In the genomic region with DNA sequence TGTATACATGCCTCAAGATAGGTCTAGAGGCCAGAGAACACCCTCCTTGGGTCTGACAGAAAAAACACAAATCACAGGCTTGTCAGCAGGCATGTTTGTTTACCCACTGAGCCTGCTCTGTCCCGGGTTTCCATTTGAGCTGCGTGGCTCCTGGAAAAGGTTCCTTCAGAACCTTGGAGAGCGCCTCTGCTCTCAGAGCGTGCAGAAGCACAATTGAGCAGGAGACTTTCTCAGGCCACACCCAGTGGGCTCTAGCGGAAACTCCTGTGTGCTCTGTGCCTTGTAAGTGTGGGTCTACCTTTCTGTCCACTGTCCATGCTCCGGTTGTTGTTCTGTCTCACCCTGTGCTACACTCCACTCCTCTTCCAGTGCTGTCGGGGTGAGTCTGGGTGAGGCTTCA, we compare ENCODE assay signal across 9 mouse cellular contexts. TPM values are rescaled to one million over a fixed set of nuclear protein-coding genes. Genes with fewer than 3 reads are reported as not detected.
DNase-seq lines count a peak whose midpoint lies in the region; ATAC-seq lines count a peak whose summit lies in the region.
"Had no signal": no experiment of that assay in that cellular context is flagged by ENCODE, and none has a peak within 500 bp of the region (broad histone marks: within the 10 kb centered on the region; RNA-seq: fewer than 3 reads in every experiment).

No protein-coding gene starts in this region.

- no peak overlapping the region for H3K27ac ChIP-seq in limb, embryonic 11.5 days (replicated peaks; ENCODE audit: low read depth, low read length)
- H3K27ac ChIP-seq: heart, embryonic 15.5 days had no signal

- H3K4me3 ChIP-seq in limb, embryonic 11.5 days (ENCODE audit: low read depth, low read length), result no peak overlapping the region
- H3K4me3 ChIP-seq: heart, embryonic 15.5 days had no signal

- no peak overlapping the region for H3K9ac ChIP-seq in limb, embryonic 11.5 days (ENCODE audit: low read length)
- H3K9ac ChIP-seq: heart, embryonic 15.5 days had no signal

- WGBS in limb, embryonic 11.5 days, result 15% methylated on average over 7 of the region's 7 CpGs

- H3K36me3 ChIP-seq in limb, embryonic 11.5 days (ENCODE audit: control insufficient read depth, insufficient read depth, low read length), result no peaks in the 10 kb centered on the region
- H3K36me3 ChIP-seq: heart, embryonic 15.5 days had no signal

- intact Hi-C loops in left cerebral cortex, postnatal 36 days (cut with DNase I), result no loop called here

- H3K4me2 ChIP-seq in limb, embryonic 11.5 days (ENCODE audit: low read depth, severe bottlenecking), result no peak overlapping the region
- H3K4me2 ChIP-seq: heart, embryonic 15.5 days had no signal

- no peak for ATAC-seq in limb, embryonic 11.5 days (ENCODE audit: insufficient number of reproducible peaks, low FRiP score, low TSS enrichment, low read depth)
- no peak for ATAC-seq in activated CD4-positive, CD25-positive, alpha-beta regulatory T cell, adult 4 months

- no peaks in the 10 kb centered on the region for H3K9me3 ChIP-seq in limb, embryonic 11.5 days (ENCODE audit: control insufficient read depth, low read length)
- H3K9me3 ChIP-seq: heart, embryonic 15.5 days had no signal

- peaks cover 24% of the 10 kb centered on the region for H3K27me3 ChIP-seq in limb, embryonic 11.5 days (ENCODE audit: control insufficient read depth, insufficient read depth, low read length)

- peak; percentile 11 to 46 for DNase-seq in heart, adult 18-20 months
- no peak for DNase-seq in heart, adult 11 months
- DNase-seq in A20 (ENCODE audit: low read depth, low spot score), result peak; percentile 16
- peak; percentile 50 for DNase-seq in c-Kit-positive CD71-negative TER-119-negative erythroid progenitor cells, embryonic 14.5 days (ENCODE audit: low read depth)
- peak; percentile 86 for DNase-seq in limb, embryonic 11.5 days (ENCODE audit: low spot score)
- no peak for DNase-seq in left cerebral cortex, postnatal 36 days (ENCODE audit: low spot score in 2 of 2)
- no peak for DNase-seq in right cerebral cortex, adult 18-20 months

- H3K4me1 ChIP-seq in limb, embryonic 11.5 days (ENCODE audit: control insufficient read depth, insufficient read depth, low read length), result no peaks in the 10 kb centered on the region
- H3K4me1 ChIP-seq: heart, embryonic 15.5 days had no signal

RNA-seq across cellular contexts. Expression of a gene that starts 6.8 kb away (rescaled TPM):
- total RNA-seq in heart, adult 18-20 months (2021), result under 1 TPM in 1 of 2 experiments, not detected in 1; 0.12 TPM
- 0.67 and 0.73 TPM in 2 replicates for polyA plus RNA-seq in limb, embryonic 11.5 days (2014; fragmentation: Nextera tagmentation; extraction: Ambion mirVana)
- total RNA-seq in left cerebral cortex, postnatal 36 days (2021), result 100 to 1,000 TPM; 280 to 293 TPM
- under 1 TPM in 1 of 2 experiments, not detected in 1; 0.12 TPM for polyA plus RNA-seq in activated CD4-positive, CD25-positive, alpha-beta regulatory T cell, adult 4 months (2017; shearing (Covaris generic))

Comparison
In these comparisons a context has a peak if more than half of its experiments do, and no peak if none do; other contexts are left out.
1. DNase-seq: peak in heart, adult 18-20 months (2 of 2), A20 (single experiment), c-Kit-positive CD71-negative TER-119-negative erythroid progenitor cells, embryonic 14.5 days (single experiment) and limb, embryonic 11.5 days (single experiment); none in heart, adult 11 months (single experiment), left cerebral cortex, postnatal 36 days (0 of 2) and right cerebral cortex, adult 18-20 months (single experiment).
2. RNA of a gene that starts 6.8 kb away (total RNA-seq): 280 to 293 TPM in left cerebral cortex, postnatal 36 days; 0.12 TPM in heart, adult 18-20 months; every median in the first group is over 100 times any median in the second.